Mouse (Mus musculus): Measurements from ENCODE around the gene Ltk.

GRCm38 (mm10) chr2:119737124-119737523, 23.1 kb downstream of the Ltk start:
- TF ChIP-seq CTCF (conservative IDR thresholded peaks at IDR 0.05; ENCODE audit: insufficient read depth, insufficient read length, low read depth, low read length), result no peak
- TF ChIP-seq POLR2A (IDR thresholded peaks at IDR 0.05; ENCODE audit: low read depth, low read length), result no peak
